Mouse (Mus musculus) intestine, embryonic 15.5 days (tissue): Measurements from ENCODE around the gene Rbm10. TPM values are rescaled to one million over a fixed set of nuclear protein-coding genes. Genes with fewer than 3 reads are reported as not detected.

Experiments
- ATAC-seq: fragments of 200-750 bp; cut with Nextera tagmentation; 2 replicates; pipeline ENCODE4 v1.8.0; 2017; ENCODE audit warnings: moderate TSS enrichment, moderate library complexity
- H3K27ac ChIP-seq: fragments of 300-500 bp; sonication (generic); 2 replicates; pipeline ENCODE4 v1.5.1; 2015; ENCODE audit warnings: mild to moderate bottlenecking, inconsistent platforms
- H3K27me3 ChIP-seq: fragments of 300-500 bp; sonication (generic); replicated peaks from 2 replicates; pipeline ENCODE4 v1.6.1; 2015; ENCODE audit warnings: inconsistent platforms
- H3K36me3 ChIP-seq: fragments of 300-500 bp; sonication (generic); 2 replicates; pipeline ENCODE4 v1.6.1; 2015; ENCODE audit warnings: inconsistent platforms
- H3K4me1 ChIP-seq: fragments of 300-500 bp; sonication (generic); replicated peaks from 2 replicates; pipeline ENCODE4 v1.6.1; 2015; ENCODE audit warnings: inconsistent platforms
- H3K4me2 ChIP-seq: fragments of 300-500 bp; sonication (generic); replicated peaks from 2 replicates; pipeline ENCODE4 v1.6.1; 2015; ENCODE audit warnings: mild to moderate bottlenecking, inconsistent platforms
- H3K4me3 ChIP-seq: fragments of 300-500 bp; sonication (generic); replicated peaks from 2 replicates; pipeline ENCODE4 v1.5.1; 2015; ENCODE audit warnings: inconsistent platforms
- H3K9ac ChIP-seq: fragments of 300-500 bp; sonication (generic); 2 replicates; pipeline ENCODE4 v1.6.1; 2015; ENCODE audit warnings: inconsistent platforms
- H3K9me3 ChIP-seq: fragments of 300-500 bp; sonication (generic); 2 replicates; pipeline ENCODE4 v1.6.1; 2016; ENCODE audit warnings: inconsistent platforms
- WGBS: fragments of 180-500 bp; shearing (Covaris S2); methylation state at CpG from one replicate; pipeline ENCODE4 v1.1.7; 2015; 5-methylcytosine and 5-hydroxymethylcytosine counted together
- polyA plus RNA-seq: library from polyadenylated mRNA; unstranded; fragments of >200 nt; fragmentation: Nextera tagmentation; extraction: Ambion mirVana; gene quantifications from 2 replicates; pipeline ENCODE4 v1.2.1, GENCODE M21; 2015

Rbm10 gene
- 52.7 and 57.8 TPM in 2 replicates for polyA plus RNA-seq

- Histone ChIP-seq H3K9me3 (no peaks in the 10 kb centered on the region), H3K36me3 (no peaks in the 10 kb centered on the region), H3K4me1 (no peaks in the 10 kb centered on the region), H3K4me2 (peak within 1 kb of the TSS; percentile 53), H3K4me3 (peak within 1 kb of the TSS; percentile 54), H3K9ac (peak within 1 kb of the TSS; percentile 67), H3K27ac (peak within 1 kb of the TSS; percentile 82), H3K27me3 (no peaks in the 10 kb centered on the region)
- WGBS: 15% methylated on average over 49 of the region's 49 CpGs
- peak; percentile 98 for ATAC-seq
These were observed at the start of gene Rbm10, which contains the start of gene Ndufb11 for GRCm38 (mm10) chrX:20617176-20617902. Gene Rbm10, plus strand, starts transcription at chrX:20617503. Gene Ndufb11, minus strand, starts transcription at chrX:20617619.

DNA sequence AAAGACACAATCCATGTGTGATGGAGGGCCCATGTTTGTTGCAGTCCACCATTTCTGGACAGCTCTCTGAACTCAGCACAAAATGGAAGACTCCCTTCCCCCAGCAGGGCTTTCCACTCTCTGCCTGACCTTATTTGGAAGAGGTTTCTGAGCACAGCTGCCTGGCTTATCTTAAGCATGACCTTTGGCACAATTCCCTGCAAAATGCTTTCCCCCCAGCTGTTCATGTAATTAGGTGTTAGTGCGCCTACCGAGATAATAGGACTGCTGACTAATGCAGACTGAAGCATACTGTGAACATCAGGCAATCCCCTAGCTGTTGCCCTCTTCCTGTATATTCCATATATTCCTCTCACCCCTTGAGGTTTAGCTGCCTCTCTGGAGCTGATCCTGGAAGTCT is 46.3 kb upstream of the Rbm10 start:
- Histone ChIP-seq H3K27me3 (no peaks in the 10 kb centered on the region), H3K9ac (no peak overlapping the region), H3K4me1 (no peaks in the 10 kb centered on the region), H3K4me3 (no peak overlapping the region), H3K27ac (no peak overlapping the region), H3K4me2 (no peak overlapping the region), H3K36me3 (no peaks in the 10 kb centered on the region), H3K9me3 (no peaks in the 10 kb centered on the region)
- 29% methylated on average over 2 of the region's 2 CpGs for WGBS
- peak; percentile 90 for ATAC-seq

DNA sequence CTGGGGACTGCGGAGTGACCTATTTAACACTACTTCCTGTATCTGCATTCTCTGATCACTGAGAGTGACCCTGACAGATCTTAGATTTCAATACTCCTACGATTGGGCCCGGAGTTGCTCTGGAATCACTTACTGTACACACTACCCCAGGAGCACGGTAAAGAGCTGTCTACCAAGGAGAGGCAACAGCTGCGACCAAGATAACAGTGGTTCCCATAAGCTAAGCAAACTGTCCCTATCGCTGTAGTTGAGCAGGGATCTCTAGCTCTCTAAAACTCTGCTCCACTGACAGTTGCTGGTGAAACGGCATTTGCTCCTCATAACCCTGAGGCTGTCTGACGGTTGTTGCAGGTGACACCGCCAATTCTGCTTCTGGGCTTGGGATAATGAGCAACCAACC is 44.6 kb upstream of the Rbm10 start:
- H3K9ac ChIP-seq: no peak overlapping the region
- no peak for ATAC-seq
- H3K27ac ChIP-seq: no peak overlapping the region
- no peak overlapping the region for H3K4me2 ChIP-seq
- H3K36me3 ChIP-seq: no peaks in the 10 kb centered on the region
- H3K4me1 ChIP-seq: no peaks in the 10 kb centered on the region
- H3K27me3 ChIP-seq: no peaks in the 10 kb centered on the region
- no peak overlapping the region for H3K4me3 ChIP-seq
- H3K9me3 ChIP-seq: no peaks in the 10 kb centered on the region
- WGBS: 75% methylated on average over 9 of the region's 9 CpGs

GRCm38 (mm10) chrX:20573927-20574326 is 43.4 kb upstream of the Rbm10 start:
- H3K4me1 ChIP-seq: no peaks in the 10 kb centered on the region
- 88% methylated on average over 4 of the region's 4 CpGs for WGBS
- H3K4me2 ChIP-seq: no peak overlapping the region
- H3K9me3 ChIP-seq: no peaks in the 10 kb centered on the region
- no peak overlapping the region for H3K4me3 ChIP-seq
- H3K27ac ChIP-seq: no peak overlapping the region
- H3K27me3 ChIP-seq: no peaks in the 10 kb centered on the region
- no peak for ATAC-seq
- H3K9ac ChIP-seq: no peak overlapping the region
- no peaks in the 10 kb centered on the region for H3K36me3 ChIP-seq

DNA sequence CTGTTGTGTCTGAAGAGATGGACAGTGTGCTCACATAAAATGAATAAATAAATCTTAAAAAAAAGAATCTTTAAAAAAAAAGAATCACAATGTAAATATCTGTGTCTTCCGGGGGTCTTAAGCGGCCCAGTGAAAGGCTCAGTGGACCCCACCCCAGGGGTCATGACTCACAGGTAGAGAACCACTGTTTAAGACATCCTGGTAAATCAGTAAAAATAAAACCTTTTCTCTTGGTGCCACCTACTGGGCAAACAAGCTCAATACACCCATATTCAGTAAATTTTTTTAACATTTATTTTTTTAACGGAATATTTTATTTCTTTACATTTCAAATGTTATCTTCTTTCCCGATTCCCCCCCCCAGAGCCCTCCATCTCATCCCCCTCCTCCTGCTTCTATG is 29.3 kb upstream of the Rbm10 start:
- WGBS: 17% methylated on average over 4 of the region's 4 CpGs
- no peak for ATAC-seq
- H3K36me3 ChIP-seq: no peaks in the 10 kb centered on the region

DNA sequence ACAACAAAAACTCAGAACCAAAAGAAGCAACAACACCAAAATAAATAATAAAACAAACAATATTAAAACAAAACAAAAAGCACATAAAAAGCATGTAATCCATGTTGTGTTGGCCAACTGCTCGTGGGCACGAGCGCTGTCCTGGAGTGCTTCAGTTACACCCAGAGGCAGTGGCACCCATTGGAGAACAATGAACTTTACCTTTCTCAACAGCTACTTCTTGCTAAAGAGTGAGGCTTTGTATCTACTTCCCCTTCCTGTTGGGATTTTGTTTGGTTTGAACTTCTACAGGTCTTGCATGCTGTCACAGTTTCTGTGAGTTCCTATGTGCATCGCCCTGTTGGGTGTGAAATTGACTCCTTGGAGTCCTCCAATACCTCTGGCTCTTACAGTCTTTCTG is 8.8 kb upstream of the Rbm10 start:
- no peaks in the 10 kb centered on the region for H3K36me3 ChIP-seq
- no peak for ATAC-seq
- no peaks in the 10 kb centered on the region for H3K9me3 ChIP-seq
- H3K27me3 ChIP-seq: no peaks in the 10 kb centered on the region
- H3K4me2 ChIP-seq: no peak overlapping the region
- no peak overlapping the region for H3K4me3 ChIP-seq
- H3K27ac ChIP-seq: no peak overlapping the region
- no peak overlapping the region for H3K9ac ChIP-seq
- no peaks in the 10 kb centered on the region for H3K4me1 ChIP-seq
- WGBS: 82% methylated on average over 4 of the region's 4 CpGs

More for the DNA sequence above, 29.3 kb upstream of the Rbm10 start:
- Histone ChIP-seq H3K9ac (no peak overlapping the region), H3K4me3 (no peak overlapping the region), H3K4me1 (no peaks in the 10 kb centered on the region), H3K27me3 (no peaks in the 10 kb centered on the region), H3K4me2 (no peak overlapping the region), H3K27ac (no peak overlapping the region), H3K9me3 (no peaks in the 10 kb centered on the region)

- ATAC-seq: peak; percentile 50
- no peaks in the 10 kb centered on the region for H3K36me3 ChIP-seq
- peak overlapping the region; percentile 54 for H3K4me3 ChIP-seq
- H3K27me3 ChIP-seq: no peaks in the 10 kb centered on the region
- WGBS: 16% methylated on average over 17 of the region's 17 CpGs
- H3K9ac ChIP-seq: peak overlapping the region; percentile 60
- H3K4me1 ChIP-seq: no peaks in the 10 kb centered on the region
- H3K27ac ChIP-seq: peak overlapping the region; percentile 78
- no peaks in the 10 kb centered on the region for H3K9me3 ChIP-seq
- H3K4me2 ChIP-seq: peak overlapping the region; percentile 48
These were observed 485 bp upstream of the Rbm10 start for GRCm38 (mm10) chrX:20616861-20617175.

- H3K4me1 ChIP-seq: no peaks in the 10 kb centered on the region
- peak overlapping the region; percentile 82 for H3K27ac ChIP-seq
- ATAC-seq: peak; percentile 37
- no peaks in the 10 kb centered on the region for H3K9me3 ChIP-seq
- WGBS: 22% methylated on average over 29 of the region's 31 CpGs
- peak overlapping the region; percentile 54 for H3K4me3 ChIP-seq
- peak overlapping the region; percentile 67 for H3K9ac ChIP-seq
- H3K36me3 ChIP-seq: no peaks in the 10 kb centered on the region
- no peaks in the 10 kb centered on the region for H3K27me3 ChIP-seq
- peak overlapping the region; percentile 53 for H3K4me2 ChIP-seq
These were observed 648 bp downstream of the Rbm10 start for GRCm38 (mm10) chrX:20617903-20618399.

DNA sequence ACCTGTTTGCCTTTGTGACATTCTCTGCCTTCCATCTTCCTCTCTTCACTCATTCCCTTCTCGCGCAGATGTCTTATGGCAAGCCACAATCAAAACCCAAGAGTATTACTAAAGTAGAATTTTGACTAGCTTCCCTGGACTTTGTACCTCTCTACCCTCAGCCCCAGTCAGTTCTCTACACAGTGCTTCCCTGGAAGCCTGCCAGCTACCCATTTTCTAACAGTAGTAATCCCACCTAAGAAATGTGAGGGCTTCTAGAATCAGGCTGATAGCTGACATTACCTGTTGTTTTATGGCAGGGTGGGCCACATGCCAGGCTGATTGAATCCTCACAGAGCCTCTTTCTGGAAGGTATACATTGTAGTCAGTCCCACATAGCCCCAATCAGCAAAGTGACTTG is 20.8 kb downstream of the Rbm10 start:
- no peaks in the 10 kb centered on the region for H3K9me3 ChIP-seq
- H3K27ac ChIP-seq: no peak overlapping the region
- H3K36me3 ChIP-seq: no peaks in the 10 kb centered on the region; the same call in 1 of the 2 replicates
- no peak overlapping the region for H3K4me2 ChIP-seq
- H3K27me3 ChIP-seq: no peaks in the 10 kb centered on the region
- H3K9ac ChIP-seq: no peak overlapping the region
- 94% methylated on average over 2 of the region's 2 CpGs for WGBS
- H3K4me1 ChIP-seq: no peaks in the 10 kb centered on the region
- H3K4me3 ChIP-seq: no peak overlapping the region
- ATAC-seq: peak; percentile 63

GRCm38 (mm10) chrX:20644780-20645179 is 27.5 kb downstream of the Rbm10 start:
- Histone ChIP-seq H3K9ac (no peak overlapping the region), H3K9me3 (no peaks in the 10 kb centered on the region), H3K4me1 (no peaks in the 10 kb centered on the region), H3K36me3 (no peaks in the 10 kb centered on the region; the same call in 1 of the 2 replicates), H3K4me2 (no peak overlapping the region), H3K27me3 (no peaks in the 10 kb centered on the region), H3K4me3 (no peak overlapping the region), H3K27ac (no peak overlapping the region)
- 83% methylated on average over 5 of the region's 5 CpGs for WGBS
- ATAC-seq: no peak

GRCm38 (mm10) chrX:20657593-20657992 is 40.3 kb downstream of the Rbm10 start:
- H3K9ac ChIP-seq: no peak overlapping the region
- H3K9me3 ChIP-seq: no peaks in the 10 kb centered on the region
- WGBS: 33% methylated on average over 5 of the region's 5 CpGs
- no peaks in the 10 kb centered on the region for H3K4me1 ChIP-seq
- H3K4me3 ChIP-seq: peak overlapping the region; percentile 49
- no peak overlapping the region for H3K27ac ChIP-seq
- peak overlapping the region; percentile 78 for H3K4me2 ChIP-seq
- H3K36me3 ChIP-seq: no peaks in the 10 kb centered on the region
- no peaks in the 10 kb centered on the region for H3K27me3 ChIP-seq
- ATAC-seq: peak; percentile 27; the same call in 1 of the 2 replicates

DNA sequence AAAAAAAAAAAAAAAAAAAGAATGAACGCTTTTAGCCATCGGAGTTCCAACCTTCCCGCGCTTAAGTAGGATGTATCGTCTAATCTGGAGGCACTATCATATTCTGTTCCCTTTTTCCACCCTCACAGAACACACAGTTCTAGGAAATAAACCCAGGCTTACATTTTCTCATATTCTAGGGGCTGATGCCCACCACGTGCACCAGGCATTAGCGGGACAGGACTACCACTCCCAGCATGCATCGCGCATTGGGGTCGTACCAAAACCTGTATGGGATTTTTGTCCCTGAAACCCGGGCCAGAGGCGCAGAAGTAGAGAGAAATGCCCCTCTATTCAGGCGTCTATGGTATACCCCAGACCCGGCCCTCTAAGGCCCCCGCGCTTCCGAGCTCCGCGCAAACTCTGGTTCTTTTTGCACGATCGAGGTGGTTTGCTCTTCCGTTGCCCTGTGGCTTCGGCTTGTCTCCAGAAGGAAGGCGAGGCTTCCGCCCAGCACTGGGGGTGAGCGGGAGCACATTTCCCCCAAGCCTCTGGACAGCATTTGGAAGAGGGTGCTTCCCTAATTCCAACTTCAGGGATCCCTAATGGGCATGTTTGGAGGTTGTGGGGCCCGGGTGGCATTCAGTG is 40.8 kb downstream of the Rbm10 start, which contains the start of gene Uba1:
Uba1 (plus strand) TSS at position 301 of the 627 bp plus-strand sequence.
- ATAC-seq: peak; percentile 91
- Histone ChIP-seq H3K4me1 (no peaks in the 10 kb centered on the region), H3K4me2 (peak within 1 kb of the TSS; percentile 78), H3K27me3 (no peaks in the 10 kb centered on the region), H3K9ac (peak within 1 kb of the TSS; percentile 50), H3K36me3 (no peaks in the 10 kb centered on the region), H3K4me3 (peak within 1 kb of the TSS; percentile 49), H3K9me3 (no peaks in the 10 kb centered on the region), H3K27ac (0 out of 2 replicates have a peak within 1 kb of the TSS, but pooled peaks have one; percentile 58)
- WGBS: 19% methylated on average over 27 of the region's 27 CpGs
